Mouse (Mus musculus): ENCODE results near the gene Gm45713. TPM values are rescaled to one million over a fixed set of nuclear protein-coding genes. Genes with fewer than 3 reads are reported as not detected.
"Not testable (repeated sequence)": the region's sequence is repeated elsewhere in the genome, so short reads cannot be mapped to it uniquely, and the experiment has no call there.

Gm45713 gene
- total and polyA plus RNA-seq, 3 experiments, result 0.80 to 4.5 TPM; not detected in 1

- H3K79me2 ChIP-seq (replicated peaks; ENCODE audit: control insufficient read depth, insufficient read depth, low read length); intact Hi-C loops (cut with DNase I); H3K36me3 ChIP-seq (ENCODE audit: control insufficient read depth, insufficient read depth, low read length); DNase-seq; H3K27ac ChIP-seq; H3K4me3 ChIP-seq; H3K9ac ChIP-seq (ENCODE audit: low read depth, low read length); H3K4me1 ChIP-seq (ENCODE audit: control insufficient read depth, insufficient read depth, low read length): not testable (repeated sequence)
- WGBS, result 42% methylated on average over 1 of the region's 1 CpGs
- TF ChIP-seq CTCF (IDR thresholded peaks at IDR 0.05), result peak; percentile 57
- peaks cover 25% of the 10 kb centered on the region for H3K27me3 ChIP-seq (ENCODE audit: control insufficient read depth, insufficient read depth, low read length)
These were observed 37.7 kb upstream of the Gm45713 start for GRCm38 (mm10) chr7:45173772-45174171.

GRCm38 (mm10) chr7:45172974-45173373 is 36.9 kb upstream of the Gm45713 start:
- Histone ChIP-seq H3K9ac (ENCODE audit: low read depth, low read length) (no peak overlapping the region), H3K27me3 (ENCODE audit: control insufficient read depth, insufficient read depth, low read length) (peaks cover 26% of the 10 kb centered on the region), H3K4me1 (ENCODE audit: control insufficient read depth, insufficient read depth, low read length) (no peaks in the 10 kb centered on the region), H3K4me3 (no peak overlapping the region), H3K27ac (no peak overlapping the region), H3K79me2 (replicated peaks; ENCODE audit: control insufficient read depth, insufficient read depth, low read length) (no peaks in the 10 kb centered on the region), H3K36me3 (ENCODE audit: control insufficient read depth, insufficient read depth, low read length) (no peaks in the 10 kb centered on the region)
- TF ChIP-seq POLR2A (IDR thresholded peaks at IDR 0.05; ENCODE audit: insufficient read depth, low read depth, low read length) (no peak), CTCF (IDR thresholded peaks at IDR 0.05) (peak; percentile 65), EP300 (IDR thresholded peaks at IDR 0.05; ENCODE audit: insufficient read depth, low read depth, low read length) (no peak)
- DNase-seq, result no peak
- intact Hi-C loops (cut with DNase I), result no loop called here
- WGBS, result 57% methylated on average over 7 of the region's 7 CpGs

GRCm38 (mm10) chr7:45169495-45169894 is 33.5 kb upstream of the Gm45713 start:
- no peak for DNase-seq
- Histone ChIP-seq H3K27me3 (ENCODE audit: control insufficient read depth, insufficient read depth, low read length) (peaks cover 5% of the 10 kb centered on the region), H3K9ac (ENCODE audit: low read depth, low read length) (no peak overlapping the region), H3K79me2 (replicated peaks; ENCODE audit: control insufficient read depth, insufficient read depth, low read length) (no peaks in the 10 kb centered on the region), H3K4me1 (ENCODE audit: control insufficient read depth, insufficient read depth, low read length) (no peaks in the 10 kb centered on the region; the same call in 1 of the 2 replicates), H3K27ac (no peak overlapping the region), H3K4me3 (no peak overlapping the region), H3K36me3 (ENCODE audit: control insufficient read depth, insufficient read depth, low read length) (no peaks in the 10 kb centered on the region)
- no peak for TF ChIP-seq POLR2A (IDR thresholded peaks at IDR 0.05; ENCODE audit: insufficient read depth, low read depth, low read length)
- no peak for TF ChIP-seq CTCF (IDR thresholded peaks at IDR 0.05)
- no peak for TF ChIP-seq EP300 (IDR thresholded peaks at IDR 0.05; ENCODE audit: insufficient read depth, low read depth, low read length)
- WGBS, result 90% methylated on average over 3 of the region's 3 CpGs
- intact Hi-C loops (cut with DNase I), result no loop called here

DNA sequence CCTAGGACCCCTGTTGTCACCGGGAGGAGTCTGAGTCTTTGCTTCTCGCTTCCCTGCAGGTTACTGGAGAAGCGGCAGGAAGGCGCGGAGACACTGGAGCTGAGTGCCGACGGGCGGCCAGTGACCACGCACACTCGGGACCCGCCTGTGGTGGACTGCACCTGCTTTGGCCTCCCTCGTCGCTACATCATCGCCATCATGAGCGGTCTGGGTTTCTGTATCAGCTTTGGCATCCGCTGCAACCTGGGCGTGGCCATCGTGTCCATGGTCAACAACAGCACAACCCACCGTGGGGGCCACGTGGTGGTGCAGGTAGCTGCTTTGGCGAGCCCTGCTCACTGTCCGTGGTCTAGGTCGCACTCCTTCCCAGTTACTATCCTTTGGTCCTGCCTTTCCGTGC is 32.6 kb upstream of the Gm45713 start:
- intact Hi-C loops (cut with DNase I), result no loop called here
- WGBS, result 11% methylated on average over 24 of the region's 24 CpGs
- H3K9ac ChIP-seq (ENCODE audit: low read depth, low read length), result no peak overlapping the region

GRCm38 (mm10) chr7:45167761-45168445 is 31.9 kb upstream of the Gm45713 start:
- no peak for TF ChIP-seq CTCF (IDR thresholded peaks at IDR 0.05)
- TF ChIP-seq POLR2A (IDR thresholded peaks at IDR 0.05; ENCODE audit: insufficient read depth, low read depth, low read length), result no peak
- no peak for TF ChIP-seq EP300 (IDR thresholded peaks at IDR 0.05; ENCODE audit: insufficient read depth, low read depth, low read length)
- Histone ChIP-seq H3K9ac (ENCODE audit: low read depth, low read length) (no peak overlapping the region), H3K79me2 (replicated peaks; ENCODE audit: control insufficient read depth, insufficient read depth, low read length) (no peaks in the 10 kb centered on the region), H3K4me3 (no peak overlapping the region), H3K4me1 (ENCODE audit: control insufficient read depth, insufficient read depth, low read length) (no peaks in the 10 kb centered on the region; the same call in 1 of the 2 replicates), H3K27me3 (ENCODE audit: control insufficient read depth, insufficient read depth, low read length) (peaks cover 8% of the 10 kb centered on the region), H3K36me3 (ENCODE audit: control insufficient read depth, insufficient read depth, low read length) (no peaks in the 10 kb centered on the region), H3K27ac (no peak overlapping the region)
- WGBS, result 13% methylated on average over 19 of the region's 19 CpGs
- intact Hi-C loops (cut with DNase I), result no loop called here
- DNase-seq, result no peak

More for the DNA sequence above, 32.6 kb upstream of the Gm45713 start:
- no peak overlapping the region for H3K4me3 ChIP-seq
- no peak overlapping the region for H3K27ac ChIP-seq
- TF ChIP-seq CTCF (IDR thresholded peaks at IDR 0.05), result no peak
- TF ChIP-seq EP300 (IDR thresholded peaks at IDR 0.05; ENCODE audit: insufficient read depth, low read depth, low read length), result no peak
- no peak for TF ChIP-seq POLR2A (IDR thresholded peaks at IDR 0.05; ENCODE audit: insufficient read depth, low read depth, low read length)
- DNase-seq, result no peak
- no peaks in the 10 kb centered on the region for H3K36me3 ChIP-seq (ENCODE audit: control insufficient read depth, insufficient read depth, low read length)
- H3K4me1 ChIP-seq (ENCODE audit: control insufficient read depth, insufficient read depth, low read length), result no peaks in the 10 kb centered on the region; the same call in 1 of the 2 replicates
- no peaks in the 10 kb centered on the region for H3K79me2 ChIP-seq (replicated peaks; ENCODE audit: control insufficient read depth, insufficient read depth, low read length)
- peaks cover 8% of the 10 kb centered on the region for H3K27me3 ChIP-seq (ENCODE audit: control insufficient read depth, insufficient read depth, low read length)

DNA sequence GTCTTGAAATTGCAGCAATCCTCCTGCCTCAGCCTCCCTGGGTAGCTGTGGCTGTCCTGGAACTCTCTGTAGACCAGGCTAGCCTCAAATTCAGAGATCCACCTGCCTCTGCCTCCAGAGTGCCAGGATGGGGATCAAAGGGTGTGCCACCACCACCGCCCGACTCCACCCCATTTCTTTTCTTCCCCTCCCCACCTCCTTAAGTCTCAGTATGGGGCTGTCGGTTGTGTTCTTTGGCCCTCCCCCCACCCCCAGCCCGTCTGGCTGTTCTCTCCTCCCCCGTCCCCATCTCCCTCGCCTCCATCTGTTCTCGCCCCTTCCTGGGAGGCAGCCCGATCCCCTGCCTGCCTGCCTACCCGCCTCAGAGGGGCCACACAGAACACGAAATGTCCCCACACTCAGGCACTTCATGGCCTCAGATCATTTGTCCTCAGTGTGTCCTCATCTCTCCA is 30.9 kb upstream of the Gm45713 start:
- Histone ChIP-seq H3K36me3 (ENCODE audit: control insufficient read depth, insufficient read depth, low read length) (no peaks in the 10 kb centered on the region), H3K4me1 (ENCODE audit: control insufficient read depth, insufficient read depth, low read length) (no peaks in the 10 kb centered on the region; the same call in 1 of the 2 replicates), H3K27ac (no peak overlapping the region), H3K9ac (ENCODE audit: low read depth, low read length) (no peak overlapping the region), H3K4me3 (no peak overlapping the region), H3K27me3 (ENCODE audit: control insufficient read depth, insufficient read depth, low read length) (peaks cover 8% of the 10 kb centered on the region), H3K79me2 (replicated peaks; ENCODE audit: control insufficient read depth, insufficient read depth, low read length) (no peaks in the 10 kb centered on the region)
- DNase-seq, result no peak
- intact Hi-C loops (cut with DNase I), result no loop called here
- TF ChIP-seq EP300 (IDR thresholded peaks at IDR 0.05; ENCODE audit: insufficient read depth, low read depth, low read length) (no peak), CTCF (IDR thresholded peaks at IDR 0.05) (no peak), POLR2A (IDR thresholded peaks at IDR 0.05; ENCODE audit: insufficient read depth, low read depth, low read length) (no peak)
- 43% methylated on average over 9 of the region's 10 CpGs for WGBS
